Mouse (Mus musculus) CH12.LX (cell line): ENCODE measurements around the gene Arfip1. TPM values are rescaled to one million over a fixed set of nuclear protein-coding genes. Genes with fewer than 3 reads are reported as not detected.

Source experiments
- DNase-seq: peaks from one replicate; pipeline ENCODE4 v3.0.0-alpha.2; 2013; ENCODE audit errors: extremely low read depth
- H3K27ac ChIP-seq: 2 replicates; pipeline ENCODE4 v1.5.1; 2012; ENCODE audit warnings: low read depth, mild to moderate bottlenecking, control low read depth, moderate library complexity; ENCODE audit not compliant: insufficient read depth
- H3K27me3 ChIP-seq: replicated peaks from 2 replicates; pipeline ENCODE3; 2012; ENCODE audit warnings: inconsistent platforms
- H3K36me3 ChIP-seq, 2 experiments: replicated peaks in 1 of 2; 2 replicates each; pipeline versions ENCODE3 to v1.6.1; 2012; ENCODE audit warnings: inconsistent platforms in 1 of 2, low read length in 1 of 2, mild to moderate bottlenecking in 1 of 2, mixed read lengths in 1 of 2, moderate library complexity in 1 of 2; ENCODE audit not compliant: control insufficient read depth in 1 of 2, insufficient read depth in 1 of 2
- H3K4me1 ChIP-seq, 2 experiments: 2 replicates each; pipeline ENCODE4 v1.6.1; 2012; ENCODE audit warnings: inconsistent platforms in 1 of 2, moderate library complexity in 1 of 2; ENCODE audit not compliant: insufficient read depth in 2 of 2, control insufficient read depth in 1 of 2
- H3K4me2 ChIP-seq: 2 replicates; pipeline ENCODE4 v1.6.1; 2012; ENCODE audit warnings: low read depth, mild to moderate bottlenecking, control low read depth; ENCODE audit not compliant: poor library complexity, insufficient read depth, severe bottlenecking
- H3K4me3 ChIP-seq, 3 experiments: fragments of 150-350 bp in 1 of 3; sonication (generic) in 1 of 3; replicated peaks in 1 of 3; 2 replicates each; pipeline versions ENCODE3 to v1.5.1; 2011 to 2012; ENCODE audit warnings: low read depth in 2 of 3, low read length in 2 of 3, mild to moderate bottlenecking in 2 of 3, moderate library complexity in 2 of 3, control low read depth in 1 of 3, improper control_type of control experiment in 1 of 3, inconsistent platforms in 1 of 3, mixed read lengths in 1 of 3; ENCODE audit not compliant: poor library complexity in 1 of 3
- H3K79me2 ChIP-seq: replicated peaks from 2 replicates; pipeline ENCODE4 v1.6.1; 2012; ENCODE audit warnings: mild to moderate bottlenecking, moderate library complexity; ENCODE audit not compliant: control insufficient read depth, poor library complexity, insufficient read depth, severe bottlenecking; ENCODE audit errors: extremely low read depth
- H3K9ac ChIP-seq: 2 replicates; pipeline ENCODE4 v1.6.1; 2012; ENCODE audit warnings: low read depth, mild to moderate bottlenecking, control low read depth, moderate library complexity; ENCODE audit not compliant: insufficient read depth
- H3K9me3 ChIP-seq: replicated peaks from 2 replicates; pipeline ENCODE3; 2012; ENCODE audit warnings: low read length, inconsistent platforms, mixed read lengths
- BHLHE40 ChIP-seq: IDR thresholded peaks from 2 replicates; pipeline ENCODE4 v1.6.1; 2011; ENCODE audit warnings: mild to moderate bottlenecking, low read depth, low read length, improper control_type of control experiment
- CHD2 ChIP-seq: IDR thresholded peaks from 2 replicates; pipeline ENCODE4 v1.6.1; 2011; ENCODE audit warnings: low read length, improper control_type of control experiment
- ELF1 ChIP-seq: IDR thresholded peaks from 2 replicates; pipeline ENCODE4 v1.6.1; 2014; ENCODE audit warnings: low read depth, mild to moderate bottlenecking, inconsistent platforms, low read length, improper control_type of control experiment
- EP300 ChIP-seq: IDR thresholded peaks from 2 replicates; pipeline ENCODE4 v1.6.1; 2011; ENCODE audit warnings: low read length, improper control_type of control experiment
- ETS1 ChIP-seq: conservative IDR thresholded peaks from 2 replicates; pipeline ENCODE4 v1.6.1; 2012; ENCODE audit warnings: low read depth, mild to moderate bottlenecking, inconsistent platforms, low read length, improper control_type of control experiment, moderate library complexity
- GABPA ChIP-seq: IDR thresholded peaks from 2 replicates; pipeline ENCODE4 v1.6.1; 2012; ENCODE audit warnings: low read depth, low read length, improper control_type of control experiment, inconsistent platforms; ENCODE audit not compliant: insufficient replicate concordance
- HCFC1 ChIP-seq: IDR thresholded peaks from 2 replicates; pipeline ENCODE4 v1.6.1; 2012; ENCODE audit warnings: low read depth, mild to moderate bottlenecking, inconsistent platforms, low read length, improper control_type of control experiment
- JUND ChIP-seq: conservative IDR thresholded peaks from 2 replicates; pipeline ENCODE4 v1.6.1; 2011; ENCODE audit warnings: low read depth, low read length, improper control_type of control experiment
- MAX ChIP-seq: IDR thresholded peaks from 2 replicates; pipeline ENCODE4 v1.6.1; 2011; ENCODE audit warnings: low read length, improper control_type of control experiment
- MXI1 ChIP-seq: IDR thresholded peaks from 2 replicates; pipeline ENCODE4 v1.6.1; 2011; ENCODE audit warnings: mild to moderate bottlenecking, low read depth, low read length, improper control_type of control experiment
- MYC ChIP-seq: IDR thresholded peaks from 2 replicates; pipeline ENCODE4 v1.6.1; 2011; ENCODE audit warnings: low read depth, mild to moderate bottlenecking, improper control_type of control experiment, low read length
- RAD21 ChIP-seq: IDR thresholded peaks from 2 replicates; pipeline ENCODE4 v1.6.1; 2011; ENCODE audit warnings: low read depth, mild to moderate bottlenecking, low read length, improper control_type of control experiment, moderate library complexity
- SIN3A ChIP-seq: IDR thresholded peaks from 2 replicates; pipeline ENCODE4 v1.6.1; 2012; ENCODE audit warnings: low read length, improper control_type of control experiment, inconsistent platforms
- SMC3 ChIP-seq: IDR thresholded peaks from 2 replicates; pipeline ENCODE4 v1.6.1; 2011; ENCODE audit warnings: low read depth, low read length, improper control_type of control experiment
- TCF12 ChIP-seq: IDR thresholded peaks from 2 replicates; pipeline ENCODE4 v1.6.1; 2014; ENCODE audit warnings: low read depth, mild to moderate bottlenecking, inconsistent platforms, low read length, improper control_type of control experiment
- UBTF ChIP-seq: IDR thresholded peaks from 2 replicates; pipeline ENCODE4 v1.6.1; 2012; ENCODE audit warnings: low read depth, mild to moderate bottlenecking, inconsistent platforms, low read length, improper control_type of control experiment, moderate library complexity
- USF1 ChIP-seq: IDR thresholded peaks from 2 replicates; pipeline ENCODE4 v1.6.1; 2014; ENCODE audit warnings: low read depth, mild to moderate bottlenecking, inconsistent platforms, low read length, improper control_type of control experiment
- USF2 ChIP-seq: conservative IDR thresholded peaks from 2 replicates; pipeline ENCODE4 v1.6.1; 2011; ENCODE audit warnings: low read depth, low read length, improper control_type of control experiment
- ZMIZ1 ChIP-seq: IDR thresholded peaks from 2 replicates; pipeline ENCODE4 v1.6.1; 2012; ENCODE audit warnings: low read depth, mild to moderate bottlenecking, inconsistent platforms, low read length, improper control_type of control experiment
- dilution Hi-C: fragments of 300-500 bp; cut with MboI; formaldehyde crosslinking; loops from 2 replicates; pipeline ENCODE4 v1.14.3; 2020; ENCODE audit warnings: low sequenced_read_pairs; ENCODE audit not compliant: extremely low pct_unique_long_range_greater_than_20kb, extremely low pct_ligation_motif_present
- in situ Hi-C: fragments of 300-500 bp; cut with MboI; formaldehyde crosslinking; loops from 3 replicates; pipeline ENCODE4 v1.14.3; 2019; ENCODE audit warnings: low sequenced_read_pairs, low pct_ligation_motif_present, low pct_unique_long_range_greater_than_20kb, mixed read lengths
- polyA plus RNA-seq: library from polyadenylated mRNA; unstranded; fragments of >175 nt; gene quantifications from 2 replicates; pipeline ENCODE4 v1.2.1, GENCODE M21; 2012; ENCODE audit warnings: low read depth; ENCODE audit not compliant: insufficient read length
- total RNA-seq, 2 experiments: library from RNA; depleted of rRNA; stranded (reverse); fragments of 300-350 nt in 1 of 2; fragments of >200 nt in 1 of 2; gene quantifications; 2 replicates each; pipeline ENCODE4 v1.2.3; 2012 to 2014

The Arfip1 gene
- total and polyA plus RNA-seq, 3 experiments = 29.6 to 66.5 (median 36.8) TPM

DNA sequence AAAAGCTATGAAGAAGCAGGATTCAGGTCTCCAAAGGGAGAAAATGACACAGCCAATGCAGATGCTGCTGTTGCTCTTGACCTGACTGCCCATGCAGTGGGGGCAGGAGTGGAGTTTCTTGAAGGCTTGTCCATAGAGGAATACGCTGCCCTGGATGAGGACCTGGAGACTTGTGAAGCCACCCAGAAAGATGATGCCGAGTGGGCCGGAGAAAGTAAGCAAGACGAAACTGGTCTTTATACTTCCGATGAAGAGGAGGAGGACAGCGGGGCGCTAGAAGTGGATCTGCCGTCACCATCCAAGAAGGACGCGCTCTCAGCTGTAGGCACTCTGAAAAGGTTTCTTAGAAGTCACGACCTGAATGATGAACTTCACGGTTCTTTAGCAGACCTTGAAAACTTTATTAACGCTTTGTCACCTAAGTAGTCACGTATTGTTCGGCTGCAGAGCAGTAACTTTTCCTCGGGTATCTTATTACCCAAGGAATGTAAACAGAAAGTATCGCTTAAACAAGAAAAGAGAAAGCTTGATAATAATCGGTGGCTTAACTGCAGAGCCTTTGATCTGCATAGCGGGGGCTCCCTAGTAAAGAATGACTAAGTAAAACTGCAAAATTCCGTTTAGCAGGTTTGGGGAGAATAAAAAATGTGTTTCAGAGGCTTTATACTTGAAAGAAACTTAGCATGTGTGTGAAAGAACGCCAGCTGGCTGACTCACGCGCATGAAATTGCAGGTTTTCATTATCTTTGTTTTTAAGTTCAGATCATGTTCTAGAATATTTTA lies 12.7 kb upstream of the Arfip1 start:
- TF ChIP-seq RAD21 (no peak), MXI1 (no peak), USF1 (no peak), ZMIZ1 (no peak), JUND (no peak), SMC3 (no peak), UBTF (no peak), CHD2 (no peak), SIN3A (no peak), EP300 (no peak), HCFC1 (no peak)
- TF ChIP-seq, all 38 proteins: peak for 0
- Histone ChIP-seq H3K9ac (no peak overlapping the region), H3K27ac (no peak overlapping the region), H3K27me3 (no peaks in the 10 kb centered on the region), H3K4me1 (peaks cover 4 to 11% of the 10 kb centered on the region in 2 experiments; a peak in 3 of 4 replicates), H3K4me2 (no peak overlapping the region), H3K4me3 (no peak overlapping the region), H3K36me3 (no peaks in the 10 kb centered on the region), H3K9me3 (no peaks in the 10 kb centered on the region), H3K79me2 (no peaks in the 10 kb centered on the region)
- in situ Hi-C loops (no loop called here), dilution Hi-C loops (no loop called here)
- no peak for DNase-seq

DNA sequence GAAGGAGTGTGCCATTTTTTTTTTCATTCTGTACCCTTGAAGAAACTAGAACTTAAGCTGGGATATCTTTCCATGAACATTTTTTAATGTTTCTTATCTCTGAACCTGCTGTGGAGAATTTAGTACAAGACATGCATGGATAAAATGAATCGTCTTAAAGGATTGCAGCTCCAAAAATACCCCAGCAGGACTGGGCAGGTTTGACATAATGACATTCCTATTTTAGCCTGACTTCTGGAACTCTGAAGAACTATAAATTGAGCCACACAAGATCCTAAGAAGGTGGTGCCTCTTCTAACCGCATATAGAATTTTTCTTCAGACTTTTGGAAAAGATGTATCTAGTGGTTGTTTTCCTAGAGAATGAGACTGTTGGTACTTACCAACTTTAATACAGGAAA lies 10.8 kb upstream of the Arfip1 start, which contains the start of gene Tigd4:
Gene Tigd4 (plus strand): TSS at position 301 of the 400 bp plus-strand sequence.
- dilution Hi-C loops = no loop called here
- in situ Hi-C loops = no loop called here
- TF ChIP-seq ETS1 = no peak
- TF ChIP-seq TCF12 = no peak
- TF ChIP-seq ELF1 = no peak
- TF ChIP-seq CHD2 = no peak
- no peak for TF ChIP-seq USF2
- TF ChIP-seq GABPA = no peak
- no peak for TF ChIP-seq BHLHE40
- no peak for TF ChIP-seq MAX
- TF ChIP-seq MYC = no peak
- TF ChIP-seq RAD21 = no peak
- TF ChIP-seq, all 38 proteins: peak for 0

More for the DNA sequence above, 10.8 kb upstream of the Arfip1 start, which contains the start of gene Tigd4:
- Histone ChIP-seq H3K79me2 (no peaks in the 10 kb centered on the region), H3K4me2 (no peak within 1 kb of the TSS), H3K4me1 (peaks cover 4 to 10% of the 10 kb centered on the region in 2 experiments; a peak in 3 of 4 replicates), H3K4me3 (no peak within 1 kb of the TSS), H3K27me3 (no peaks in the 10 kb centered on the region), H3K9me3 (no peaks in the 10 kb centered on the region), H3K36me3 (no peaks in the 10 kb centered on the region), H3K27ac (no peak within 1 kb of the TSS), H3K9ac (no peak within 1 kb of the TSS)
- DNase-seq = no peak
